Mouse (Mus musculus) neural tube, embryonic 14.5 days (tissue): ENCODE measurements around the gene Gm572. TPM values are rescaled to one million over a fixed set of nuclear protein-coding genes. Genes with fewer than 3 reads are reported as not detected.

Source experiments
- ATAC-seq: fragments of 200-750 bp; cut with Nextera tagmentation; 2 replicates; pipeline ENCODE4 v1.8.0; 2017; ENCODE audit warnings: low read depth, mild to moderate bottlenecking, moderate TSS enrichment, moderate library complexity
- H3K27ac ChIP-seq: fragments of 300-500 bp; sonication (generic); 2 replicates; pipeline ENCODE4 v1.5.1; 2014; ENCODE audit warnings: low read depth, mild to moderate bottlenecking, control low read depth, low read length, moderate library complexity, mixed read lengths
- H3K27me3 ChIP-seq: fragments of 300-500 bp; sonication (generic); 2 replicates; pipeline ENCODE4 v1.6.1; 2014; ENCODE audit warnings: low read length; ENCODE audit not compliant: control insufficient read depth, insufficient read depth
- H3K36me3 ChIP-seq: fragments of 300-500 bp; sonication (generic); 2 replicates; pipeline ENCODE4 v1.6.1; 2014; ENCODE audit warnings: low read length, mixed read lengths; ENCODE audit not compliant: control insufficient read depth, insufficient read depth
- H3K4me1 ChIP-seq: fragments of 300-500 bp; sonication (generic); 2 replicates; pipeline ENCODE4 v1.6.1; 2014; ENCODE audit warnings: low read length; ENCODE audit not compliant: control insufficient read depth, insufficient read depth
- H3K4me2 ChIP-seq: fragments of 300-500 bp; sonication (generic); 2 replicates; pipeline ENCODE4 v1.6.1; 2014; ENCODE audit warnings: mild to moderate bottlenecking, low read depth, low read length, control low read depth
- H3K4me3 ChIP-seq: fragments of 300-500 bp; sonication (generic); 2 replicates; pipeline ENCODE4 v1.5.1; 2014; ENCODE audit warnings: low read depth, low read length, control low read depth, mixed read lengths
- H3K9ac ChIP-seq: fragments of 300-500 bp; sonication (generic); replicated peaks from 2 replicates; pipeline ENCODE4 v1.6.1; 2014; ENCODE audit warnings: low read depth, mild to moderate bottlenecking, control low read depth, low read length, mixed read lengths
- H3K9me3 ChIP-seq: fragments of 300-500 bp; sonication (generic); 2 replicates; pipeline ENCODE4 v1.6.1; 2016; ENCODE audit warnings: low read length; ENCODE audit not compliant: control insufficient read depth
- WGBS: fragments of 180-500 bp; shearing (Covaris S2); extraction: QIAGEN DNeasy Blood & Tissue Kit; methylation state at CpG from one replicate; pipeline ENCODE4 v1.1.7; 2014; 5-methylcytosine and 5-hydroxymethylcytosine counted together
- polyA plus RNA-seq: library from polyadenylated mRNA; unstranded; fragments of >200 nt; fragmentation: Nextera tagmentation; extraction: Ambion mirVana; gene quantifications from 2 replicates; pipeline ENCODE4 v1.2.1, GENCODE M21; 2014

Gene Gm572
- polyA plus RNA-seq, 1 experiment from 2014 or later: not detected

GRCm38 (mm10) chr4:148711323-148711722, 68.2 kb downstream of the Gm572 start:
- WGBS: 3% methylated on average over 10 of the region's 10 CpGs
- peak; percentile 29; the same call in 1 of the 2 replicates for ATAC-seq
- no peak overlapping the region for H3K4me2 ChIP-seq

GRCm38 (mm10) chr4:148712632-148713031, 69.5 kb downstream of the Gm572 start:
- H3K4me3 ChIP-seq: no peak overlapping the region
- no peaks in the 10 kb centered on the region for H3K9me3 ChIP-seq
- H3K36me3 ChIP-seq: no peaks in the 10 kb centered on the region
- no peak overlapping the region for H3K27ac ChIP-seq
- H3K4me1 ChIP-seq: peaks cover 4% of the 10 kb centered on the region; the same call in 1 of the 2 replicates
- H3K27me3 ChIP-seq: no peaks in the 10 kb centered on the region
- whole genome bisulfite sequencing: 33% methylated on average over 10 of the region's 10 CpGs
- no peak for ATAC-seq
- H3K4me2 ChIP-seq: no peak overlapping the region
- no peak overlapping the region for H3K9ac ChIP-seq

More at GRCm38 (mm10) chr4:148711323-148711722, 68.2 kb downstream of the Gm572 start:
- Histone ChIP-seq H3K9me3 (no peaks in the 10 kb centered on the region), H3K36me3 (no peaks in the 10 kb centered on the region), H3K27me3 (no peaks in the 10 kb centered on the region), H3K4me1 (peaks cover 4% of the 10 kb centered on the region; the same call in 1 of the 2 replicates), H3K4me3 (no peak overlapping the region), H3K9ac (no peak overlapping the region), H3K27ac (no peak overlapping the region)

GRCm38 (mm10) chr4:148714064-148714463, 70.9 kb downstream of the Gm572 start:
- Histone ChIP-seq H3K4me1 (peaks cover 4% of the 10 kb centered on the region; the same call in 1 of the 2 replicates), H3K27me3 (no peaks in the 10 kb centered on the region), H3K4me3 (no peak overlapping the region), H3K36me3 (no peaks in the 10 kb centered on the region), H3K9ac (no peak overlapping the region), H3K27ac (no peak overlapping the region), H3K9me3 (no peaks in the 10 kb centered on the region), H3K4me2 (no peak overlapping the region)
- no peak for ATAC-seq
- WGBS: 44% methylated on average over 8 of the region's 8 CpGs

DNA sequence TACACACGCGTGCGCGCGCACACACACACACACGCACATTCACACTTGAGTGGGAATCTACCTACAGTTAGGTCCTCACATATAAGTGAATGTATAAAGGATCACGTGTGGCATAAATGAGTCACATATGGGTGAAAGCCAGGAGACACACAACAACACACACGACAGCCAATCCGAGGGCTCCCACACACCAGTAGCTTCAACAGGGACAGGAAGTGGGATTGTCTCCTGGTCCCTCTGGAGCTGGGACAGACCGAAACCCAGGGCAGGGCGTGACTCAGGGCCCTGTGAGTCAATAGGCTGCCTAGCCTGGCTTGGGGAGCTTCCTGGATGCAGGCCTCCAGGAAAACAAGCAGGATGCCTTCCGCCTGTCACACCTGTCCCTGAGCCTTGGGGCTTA, 71.6 kb downstream of the Gm572 start:
- Histone ChIP-seq H3K9me3 (no peaks in the 10 kb centered on the region), H3K4me1 (peaks cover 4% of the 10 kb centered on the region; the same call in 1 of the 2 replicates), H3K4me2 (no peak overlapping the region), H3K4me3 (no peak overlapping the region), H3K27me3 (no peaks in the 10 kb centered on the region), H3K9ac (no peak overlapping the region), H3K27ac (no peak overlapping the region), H3K36me3 (no peaks in the 10 kb centered on the region)
- no peak for ATAC-seq
- 90% methylated on average over 12 of the region's 12 CpGs for WGBS

GRCm38 (mm10) chr4:148715396-148715795, 72.3 kb downstream of the Gm572 start:
- Histone ChIP-seq H3K27me3 (no peaks in the 10 kb centered on the region), H3K4me2 (no peak overlapping the region), H3K4me1 (peaks cover 4% of the 10 kb centered on the region; the same call in 1 of the 2 replicates), H3K27ac (no peak overlapping the region), H3K4me3 (no peak overlapping the region), H3K9ac (no peak overlapping the region), H3K36me3 (no peaks in the 10 kb centered on the region), H3K9me3 (no peaks in the 10 kb centered on the region)
- 50% methylated on average over 3 of the region's 3 CpGs for WGBS
- ATAC-seq: no peak

Other genes with a start within 250 kb of the Gm572 start
- 13.3 and 13.4 TPM in 2 replicates for gene Ubiad1, start 198.5 kb upstream of the Gm572 start, polyA plus RNA-seq
- gene Mtor, start 194.7 kb upstream of the Gm572 start, polyA plus RNA-seq: 33.0 and 33.7 TPM in 2 replicates
- 0.24 and 0.44 TPM in 2 replicates for gene Angptl7, start 142.9 kb upstream of the Gm572 start, polyA plus RNA-seq
- gene Exosc10, start 84.9 kb upstream of the Gm572 start, polyA plus RNA-seq: 89.1 and 97.9 TPM in 2 replicates
- 186 and 189 TPM in 2 replicates for gene Srm, start 51.8 kb upstream of the Gm572 start, polyA plus RNA-seq
- gene Masp2, start 40.8 kb upstream of the Gm572 start, polyA plus RNA-seq: 0.64 and 1.8 TPM in 2 replicates
- 78.3 and 85.0 TPM in 2 replicates for gene Tardbp, start 16.3 kb upstream of the Gm572 start, polyA plus RNA-seq
- 13.6 and 16.1 TPM in 2 replicates for gene Casz1, start 161.1 kb downstream of the Gm572 start, polyA plus RNA-seq